Comparison of ENCODE assay signal across 26 mouse cellular contexts in the genomic region with DNA sequence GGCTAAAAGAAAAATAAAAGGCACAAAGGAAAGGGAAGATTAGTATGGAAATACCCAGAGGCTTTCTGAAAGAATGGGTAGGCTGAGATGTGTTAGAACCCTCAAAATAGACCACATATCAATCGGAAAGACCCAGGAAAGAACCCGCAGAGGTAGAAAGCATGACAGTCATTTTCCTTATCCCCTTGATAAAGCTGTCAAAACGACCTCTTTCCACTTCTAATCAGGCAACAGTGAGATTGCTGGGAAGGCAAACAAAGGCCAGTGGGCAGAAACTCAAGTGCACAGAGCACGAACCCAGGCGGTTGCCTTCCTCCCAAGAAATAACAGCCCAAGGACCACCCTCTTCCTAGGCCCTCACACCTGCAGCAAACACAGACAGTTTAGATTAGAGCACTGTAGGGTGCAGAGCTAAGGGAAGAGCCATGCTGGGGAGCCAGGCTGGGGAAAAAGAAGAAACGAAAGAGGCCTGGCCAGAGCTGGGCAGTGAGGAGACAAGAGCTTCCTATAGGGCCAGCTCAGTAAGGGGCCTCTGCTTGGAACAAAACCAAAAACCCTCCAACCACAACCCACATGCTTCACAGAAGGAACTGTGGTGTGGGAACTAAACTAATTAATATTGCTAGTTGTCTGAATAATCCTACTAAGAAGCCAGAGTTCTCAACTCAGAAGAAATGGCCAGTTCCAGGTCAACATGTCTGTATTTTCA. TPM values are rescaled to one million over a fixed set of nuclear protein-coding genes. Genes with fewer than 3 reads are reported as not detected.
DNase-seq lines count a peak whose midpoint lies in the region; ATAC-seq and TF ChIP-seq lines count a peak whose summit lies in the region.
"Had no signal": no experiment of that assay in that cellular context is flagged by ENCODE, and none has a peak within 500 bp of the region (broad histone marks: within the 10 kb centered on the region; RNA-seq: fewer than 3 reads in every experiment).

No protein-coding gene starts in this region.

- no peak for TF ChIP-seq EP300 in heart, postnatal 0 days (IDR thresholded peaks at IDR 0.05; ENCODE audit: low read depth)

- H3K4me3 ChIP-seq in heart, postnatal 0 days (ENCODE audit: low read depth, low read length): no peak overlapping the region
- no peak overlapping the region for H3K4me3 ChIP-seq in stomach, embryonic 15.5 days (replicated peaks)
- H3K4me3 ChIP-seq: erythroblast, embryonic 14.5 days; hindbrain, embryonic 13.5 days; liver, embryonic 13.5 days had no signal

- no peaks in the 10 kb centered on the region for H3K27me3 ChIP-seq in heart, postnatal 0 days (ENCODE audit: control insufficient read depth, insufficient read depth, low read length)
- no peaks in the 10 kb centered on the region for H3K27me3 ChIP-seq in stomach, embryonic 15.5 days (replicated peaks)
- H3K27me3 ChIP-seq: hindbrain, embryonic 13.5 days; liver, embryonic 13.5 days had no signal

- H3K4me2 ChIP-seq in heart, postnatal 0 days (ENCODE audit: low read depth, low read length): no peak overlapping the region; the same call in 1 of the 2 replicates
- H3K4me2 ChIP-seq in stomach, embryonic 15.5 days: no peak overlapping the region
- H3K4me2 ChIP-seq: hindbrain, embryonic 13.5 days; liver, embryonic 13.5 days had no signal

- peaks cover 36% of the 10 kb centered on the region for H3K4me1 ChIP-seq in heart, postnatal 0 days (ENCODE audit: control insufficient read depth, insufficient read depth)
- H3K4me1 ChIP-seq in stomach, embryonic 15.5 days: no peaks in the 10 kb centered on the region

- DNase-seq in heart, postnatal 0 days (ENCODE audit: low spot score): no peak
- no peak for DNase-seq in heart, adult 11 months
- peak; percentile 8 to 20 for DNase-seq in spleen, postnatal 36 days (ENCODE audit: low spot score in 2 of 2)
- no peak for DNase-seq in spleen, postnatal 10 days (ENCODE audit: low spot score in 2 of 2)
- no peak for DNase-seq in adrenal gland, adult 8-10 months
- DNase-seq: cerebellum, adult 11-12 months; cerebellum, postnatal 25 days; kidney, adult 11 months; liver, embryonic 13.5 days; spleen, adult 18-20 months; thymus, postnatal 25 days had no signal

- ATAC-seq in heart, postnatal 0 days (ENCODE audit: insufficient read depth, low read depth): no peak
- peak; percentile 64 for ATAC-seq in granulocyte monocyte progenitor cell, adult 5-6 weeks (replicated peaks; ENCODE audit: poor library complexity, severe bottlenecking)
- ATAC-seq in stomach, embryonic 15.5 days (ENCODE audit: insufficient read depth, low FRiP score, low read depth): peak; percentile 50; the same call in 1 of the 2 replicates
- ATAC-seq: CD4-positive, CD25-positive, alpha-beta regulatory T cell, adult 4 months; forebrain, embryonic 14.5 days had no signal

- TF ChIP-seq CTCF in heart, postnatal 0 days (IDR thresholded peaks at IDR 0.05; ENCODE audit: low read depth): no peak

- peak overlapping the region; percentile 52; the same call in 1 of the 2 replicates for H3K27ac ChIP-seq in heart, postnatal 0 days (ENCODE audit: low read depth)
- H3K27ac ChIP-seq in stomach, embryonic 15.5 days: no peak overlapping the region
- H3K27ac ChIP-seq: hindbrain, embryonic 13.5 days; liver, embryonic 13.5 days had no signal

- H3K9ac ChIP-seq in heart, postnatal 0 days (replicated peaks; ENCODE audit: low read depth, low read length): no peak overlapping the region
- H3K9ac ChIP-seq in stomach, embryonic 15.5 days: no peak overlapping the region
- H3K9ac ChIP-seq: hindbrain, embryonic 13.5 days; liver, embryonic 13.5 days had no signal

- H3K9me3 ChIP-seq in heart, postnatal 0 days (replicated peaks; ENCODE audit: control insufficient read depth, low read length): no peaks in the 10 kb centered on the region
- H3K9me3 ChIP-seq in stomach, embryonic 15.5 days: no peaks in the 10 kb centered on the region
- H3K9me3 ChIP-seq: hindbrain, embryonic 13.5 days; liver, embryonic 13.5 days had no signal

- WGBS in heart, postnatal 0 days: 23% methylated on average over 6 of the region's 6 CpGs
- WGBS in stomach, embryonic 15.5 days: 61% methylated on average over 6 of the region's 6 CpGs

- H3K36me3 ChIP-seq in heart, postnatal 0 days (replicated peaks; ENCODE audit: control insufficient read depth, insufficient read depth, low read length): peaks cover 53% of the 10 kb centered on the region
- peaks cover 35% of the 10 kb centered on the region for H3K36me3 ChIP-seq in stomach, embryonic 15.5 days

RNA-seq across cellular contexts. Expression of a gene that starts 9.3 kb away (rescaled TPM):
- total RNA-seq in heart, postnatal 0 days (2014; rRNA removed; ENCODE audit: low replicate concordance): 72.7 and 73.8 TPM in 2 replicates
- polyA plus RNA-seq in heart, postnatal 0 days (2015; fragmentation: Nextera tagmentation; extraction: Ambion mirVana): 52.5 and 56.8 TPM in 2 replicates
- 48.8 and 57.1 TPM in 2 replicates for total RNA-seq in granulocyte monocyte progenitor cell, adult 5-6 weeks (2014; fragmentation: Nextera tagmentation)
- total RNA-seq in granulocyte monocyte progenitor cell, adult 5-6 weeks (2017): 46.3 and 51.3 TPM in 2 replicates
- 66.5 and 73.9 TPM in 2 replicates for polyA plus RNA-seq in stomach, embryonic 15.5 days (2015; fragmentation: Nextera tagmentation; extraction: Ambion mirVana)
- 100 to 1,000 TPM in 2 of 4 experiments, 10 to 100 TPM in 2; 93.8 to 114 (median 103) TPM for total RNA-seq in adrenal gland, adult 8-10 months (2022)

RNA-seq across cellular contexts. Expression of a gene that starts 39.1 kb away (rescaled TPM):
- total RNA-seq in heart, postnatal 0 days (2014; rRNA removed; ENCODE audit: low replicate concordance): not detected in 2 replicates
- polyA plus RNA-seq in heart, postnatal 0 days (2015; fragmentation: Nextera tagmentation; extraction: Ambion mirVana): 0.15 TPM in 2 replicates
- not detected in 2 replicates for total RNA-seq in granulocyte monocyte progenitor cell, adult 5-6 weeks (2014; fragmentation: Nextera tagmentation)
- total RNA-seq in granulocyte monocyte progenitor cell, adult 5-6 weeks (2017): not detected in 2 replicates
- not detected in 2 replicates for polyA plus RNA-seq in stomach, embryonic 15.5 days (2015; fragmentation: Nextera tagmentation; extraction: Ambion mirVana)
- total RNA-seq in adrenal gland, adult 8-10 months (2022): under 1 TPM in 3 of 4 experiments, not detected in 1; 0.32 to 1.00 (median 0.37) TPM
- total RNA-seq: MEL had no signal
- polyA plus RNA-seq: CD4-positive, CD25-positive, alpha-beta regulatory T cell, adult 4 months; erythroblast, embryonic 14.5 days; hindbrain, embryonic 13.5 days; limb, embryonic 11.5 days; liver, embryonic 13.5 days; lung, embryonic 16.5 days had no signal

RNA-seq across cellular contexts. Expression of a gene that starts 49.7 kb away (rescaled TPM):
- total RNA-seq in heart, postnatal 0 days (2014; rRNA removed; ENCODE audit: low replicate concordance): not detected in 2 replicates
- not detected in 2 replicates for polyA plus RNA-seq in heart, postnatal 0 days (2015; fragmentation: Nextera tagmentation; extraction: Ambion mirVana)
- total RNA-seq in granulocyte monocyte progenitor cell, adult 5-6 weeks (2014; fragmentation: Nextera tagmentation): not detected in 2 replicates
- total RNA-seq in granulocyte monocyte progenitor cell, adult 5-6 weeks (2017): not detected in 2 replicates
- not detected in 2 replicates for polyA plus RNA-seq in stomach, embryonic 15.5 days (2015; fragmentation: Nextera tagmentation; extraction: Ambion mirVana)
- not detected for total RNA-seq in adrenal gland, adult 8-10 months (2022)
- total RNA-seq: adrenal gland, adult 2 months; gastrocnemius, postnatal 4 days; layer of hippocampus, adult 18-20 months; left cerebral cortex, adult 18-20 months; MEL had no signal
- polyA plus RNA-seq: adrenal gland, adult 2 months; CD4-positive, CD25-positive, alpha-beta regulatory T cell, adult 4 months; embryonic facial prominence, embryonic 11.5 days; erythroblast, embryonic 14.5 days; forebrain, embryonic 14.5 days; hindbrain, embryonic 13.5 days; limb, embryonic 11.5 days; liver, embryonic 13.5 days; lung, embryonic 16.5 days; neural tube, embryonic 11.5 days had no signal

Comparison
In these comparisons a context has a peak if more than half of its experiments do, and no peak if none do; other contexts are left out.
1. DNase-seq: peak in spleen, postnatal 36 days (2 of 2); none in heart, postnatal 0 days (single experiment), heart, adult 11 months (single experiment), spleen, postnatal 10 days (0 of 2) and adrenal gland, adult 8-10 months (single experiment).